Comparison of ENCODE assay signal across 8 mouse cellular contexts in the genomic region with DNA sequence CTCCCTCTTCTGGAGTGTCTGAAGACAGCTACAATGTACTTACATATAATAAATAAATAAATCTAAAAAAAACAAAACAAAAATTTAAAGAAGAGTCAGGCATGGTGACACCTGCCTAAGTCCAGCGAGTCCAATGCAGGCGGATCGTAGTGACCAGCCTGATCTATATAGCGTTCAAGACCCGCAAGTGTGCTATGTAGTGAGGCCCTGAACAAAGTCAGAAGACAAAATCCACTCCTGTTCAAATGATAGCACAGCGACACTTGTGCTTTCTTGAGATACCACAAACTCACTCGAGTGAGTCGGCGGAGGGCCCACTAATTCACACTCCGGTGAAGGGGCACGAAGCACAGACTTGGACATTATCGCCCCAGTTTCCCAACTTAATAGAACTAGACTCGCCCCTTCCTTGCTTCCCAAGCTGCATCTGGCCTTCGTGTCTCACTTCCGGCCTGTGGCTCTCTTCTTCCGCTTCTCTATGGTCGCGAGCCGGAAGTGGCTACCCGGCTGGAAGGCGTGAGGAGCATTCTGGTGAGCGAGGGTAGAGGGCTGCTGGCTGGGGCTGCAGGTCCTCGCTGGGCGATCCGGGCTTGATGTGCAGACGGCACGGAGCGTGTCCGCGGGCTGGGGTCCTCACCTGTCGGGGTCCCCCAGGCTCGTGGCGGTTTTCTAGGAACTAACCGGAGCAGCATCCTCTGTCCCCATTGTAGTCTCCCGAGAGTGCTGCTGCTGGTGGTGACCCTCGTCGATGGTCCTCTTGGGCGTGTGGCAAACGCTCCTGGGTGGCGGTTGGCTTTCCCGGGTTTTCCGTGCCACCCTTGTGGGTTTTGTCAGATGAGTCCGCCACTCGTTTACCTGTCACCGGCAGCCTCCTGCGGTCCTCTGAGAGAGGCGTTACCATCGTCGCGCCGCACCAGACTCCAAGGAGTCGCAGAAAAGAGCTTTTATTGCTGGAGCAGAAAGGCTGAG. TPM values are rescaled to one million over a fixed set of nuclear protein-coding genes. Genes with fewer than 3 reads are reported as not detected.
DNase-seq lines count a peak whose midpoint lies in the region; ATAC-seq lines count a peak whose summit lies in the region.

A gene (plus strand): TSS at position 473 of the 969 bp plus-strand sequence.

- 3% methylated on average over 52 of the region's 52 CpGs for WGBS in hindbrain, embryonic 13.5 days

- peak within 1 kb of the TSS; percentile 89 for H3K27ac ChIP-seq in hindbrain, embryonic 13.5 days

- H3K4me2 ChIP-seq in hindbrain, embryonic 13.5 days, result peak within 1 kb of the TSS; percentile 75

- no peaks in the 10 kb centered on the region for H3K9me3 ChIP-seq in hindbrain, embryonic 13.5 days

- H3K27me3 ChIP-seq in hindbrain, embryonic 13.5 days, result no peaks in the 10 kb centered on the region

- peak within 1 kb of the TSS; percentile 87 for H3K9ac ChIP-seq in hindbrain, embryonic 13.5 days

- H3K4me1 ChIP-seq in hindbrain, embryonic 13.5 days (replicated peaks), result peaks cover 14% of the 10 kb centered on the region

- H3K4me3 ChIP-seq in hindbrain, embryonic 13.5 days, result peak within 1 kb of the TSS; percentile 71

- ATAC-seq in hindbrain, embryonic 13.5 days (ENCODE audit: low FRiP score), result peak; percentile 94

- H3K36me3 ChIP-seq in hindbrain, embryonic 13.5 days, result peaks cover 52% of the 10 kb centered on the region

- peak; percentile 89 for DNase-seq in NIH3T3 (ENCODE audit: low read depth)
- DNase-seq in cerebellum, postnatal 10 days, result peak; percentile 86 to 88
- peak; percentile 67 to 75 for DNase-seq in frontal cortex, postnatal 14 days (ENCODE audit: low spot score in 2 of 2)
- DNase-seq in layer of hippocampus, postnatal 25 days (ENCODE audit: extremely low spot score in 1 of 2, low spot score in 1 of 2), result peak; percentile 71 to 72
- DNase-seq in lung, postnatal 25 days (ENCODE audit: low spot score), result peak; percentile 80
- peak; percentile 91 for DNase-seq in retina, embryonic 14.5 days (ENCODE audit: low spot score)
- peak; percentile 81 for DNase-seq in thymus, postnatal 4 days

RNA-seq across cellular contexts. Expression of the gene that starts here (rescaled TPM):
- 55.9 and 57.3 TPM in 2 replicates for polyA plus RNA-seq in hindbrain, embryonic 13.5 days (2015; fragmentation: Nextera tagmentation; extraction: Ambion mirVana)
- total RNA-seq in layer of hippocampus, postnatal 25 days (2021), result 10 to 100 TPM; 36.2 to 38.9 TPM

Comparison
In these comparisons a context has a peak if more than half of its experiments do, and no peak if none do; other contexts are left out.
1. Peak in every context shown above with its lines: DNase-seq, ATAC-seq, H3K4me3 ChIP-seq and H3K27ac ChIP-seq.